Mouse (Mus musculus) cerebellum, postnatal 10 days (tissue): Measurements from ENCODE around the gene Psmd3.
A peak's percentile ranks its signal among the peaks of the same experiment; 100 is the strongest.

Experiments used
- DNase-seq, 2 experiments: peaks; one replicate each; pipeline ENCODE4 v3.0.0; 2021; ENCODE audit warnings: mixed read lengths in 2 of 2

Psmd3 gene

GRCm38 (mm10) chr11:98693746-98694145 lies 11.4 kb downstream of the Psmd3 start:
- no peak for DNase-seq

DNA sequence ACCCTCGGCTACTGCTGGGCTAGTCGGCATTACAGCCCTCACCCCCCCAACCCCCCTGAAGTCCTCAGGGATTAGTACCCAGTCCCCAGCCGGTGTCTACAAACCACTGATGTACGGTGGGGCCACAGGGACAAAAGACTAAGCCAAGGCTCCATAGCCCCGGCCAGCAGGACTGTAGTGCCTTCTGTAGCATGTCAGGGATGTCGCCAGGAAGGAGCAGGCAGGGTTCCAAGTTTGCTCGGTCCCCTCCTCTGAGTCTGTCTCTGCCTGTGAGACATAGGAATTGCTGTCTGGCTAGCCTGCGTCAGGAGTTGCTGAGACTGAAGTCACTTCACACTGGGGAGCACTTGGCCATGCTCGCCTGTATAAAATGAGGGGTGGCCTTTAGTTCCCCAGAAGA lies 11.9 kb downstream of the Psmd3 start:
- DNase-seq: peak; percentile 71 to 72

- DNase-seq: peak; percentile 54 to 67
Observed at GRCm38 (mm10) chr11:98695408-98695807, 13.1 kb downstream of the Psmd3 start.

GRCm38 (mm10) chr11:98696454-98697216 lies 14.3 kb downstream of the Psmd3 start:
- no peak for DNase-seq

- no peak for DNase-seq
Observed at GRCm38 (mm10) chr11:98697225-98697624, 14.9 kb downstream of the Psmd3 start.

GRCm38 (mm10) chr11:98698849-98699640 lies 16.7 kb downstream of the Psmd3 start:
- peak in 1 of 2 experiments; percentile 47 for DNase-seq

DNA sequence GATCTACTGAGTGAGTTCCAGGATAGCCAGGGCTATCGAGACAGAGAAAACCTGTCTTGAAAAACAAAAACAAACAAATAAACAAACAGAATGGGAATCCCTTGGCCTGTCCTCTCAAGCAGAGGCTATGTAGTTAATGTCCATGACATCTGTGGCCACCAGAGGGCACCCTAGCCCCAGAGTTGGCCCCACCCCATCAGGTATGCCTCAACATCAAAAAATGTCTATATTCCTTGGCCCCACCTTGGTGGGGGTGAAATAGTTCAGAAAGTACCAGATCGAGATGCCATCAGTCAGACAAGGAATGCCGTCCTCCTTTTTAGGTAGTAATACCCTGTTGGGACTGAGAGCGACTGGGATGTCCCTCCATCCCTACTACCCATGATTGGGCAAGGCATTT lies 17.6 kb downstream of the Psmd3 start:
- DNase-seq: peak; percentile 91 to 92

- no peak for DNase-seq
Observed at GRCm38 (mm10) chr11:98701213-98701670, 18.9 kb downstream of the Psmd3 start, which contains the start of gene Csf3. TSS of gene Csf3 (plus strand) at chr11:98701263.

DNA sequence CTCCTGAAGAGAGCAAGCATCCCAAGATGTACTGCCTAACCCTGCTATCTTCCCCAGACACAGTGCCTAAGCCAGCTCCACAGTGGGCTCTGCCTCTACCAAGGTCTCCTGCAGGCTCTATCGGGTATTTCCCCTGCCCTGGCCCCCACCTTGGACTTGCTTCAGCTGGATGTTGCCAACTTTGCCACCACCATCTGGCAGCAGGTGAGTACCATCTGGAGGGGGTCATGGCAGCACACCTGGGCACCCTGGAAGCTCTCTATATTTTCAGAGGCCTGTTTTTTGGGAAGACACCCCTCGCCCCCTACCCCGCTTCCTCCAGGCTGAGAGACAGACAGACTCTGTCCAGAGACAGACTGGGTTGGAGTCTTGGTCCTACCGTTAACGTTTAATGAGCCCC lies 20.0 kb downstream of the Psmd3 start:
- peak; percentile 47 to 55 for DNase-seq

DNA sequence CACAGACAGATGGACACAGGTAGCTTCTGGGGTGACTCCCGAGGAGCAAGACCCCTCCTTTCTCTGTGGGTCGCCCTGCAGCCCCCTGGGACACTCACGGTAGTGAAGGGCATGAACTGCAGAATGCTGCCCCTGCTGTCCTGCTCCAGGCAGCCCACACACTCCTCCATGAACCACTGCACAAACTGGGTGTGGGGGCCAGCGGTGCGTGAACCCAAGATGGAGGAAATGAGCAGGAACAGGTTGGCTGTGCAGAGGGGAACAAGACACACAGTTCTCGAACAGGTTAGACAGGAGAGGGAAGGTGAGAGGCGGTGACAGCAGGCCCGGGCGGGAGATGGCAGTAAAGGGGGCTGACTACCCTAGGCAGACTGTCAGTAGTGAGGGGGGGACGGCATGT lies 22.7 kb downstream of the Psmd3 start:
- DNase-seq: no peak

GRCm38 (mm10) chr11:98707401-98708281 lies 25.3 kb downstream of the Psmd3 start:
- DNase-seq: peak in 1 of 2 experiments; percentile 31

DNA sequence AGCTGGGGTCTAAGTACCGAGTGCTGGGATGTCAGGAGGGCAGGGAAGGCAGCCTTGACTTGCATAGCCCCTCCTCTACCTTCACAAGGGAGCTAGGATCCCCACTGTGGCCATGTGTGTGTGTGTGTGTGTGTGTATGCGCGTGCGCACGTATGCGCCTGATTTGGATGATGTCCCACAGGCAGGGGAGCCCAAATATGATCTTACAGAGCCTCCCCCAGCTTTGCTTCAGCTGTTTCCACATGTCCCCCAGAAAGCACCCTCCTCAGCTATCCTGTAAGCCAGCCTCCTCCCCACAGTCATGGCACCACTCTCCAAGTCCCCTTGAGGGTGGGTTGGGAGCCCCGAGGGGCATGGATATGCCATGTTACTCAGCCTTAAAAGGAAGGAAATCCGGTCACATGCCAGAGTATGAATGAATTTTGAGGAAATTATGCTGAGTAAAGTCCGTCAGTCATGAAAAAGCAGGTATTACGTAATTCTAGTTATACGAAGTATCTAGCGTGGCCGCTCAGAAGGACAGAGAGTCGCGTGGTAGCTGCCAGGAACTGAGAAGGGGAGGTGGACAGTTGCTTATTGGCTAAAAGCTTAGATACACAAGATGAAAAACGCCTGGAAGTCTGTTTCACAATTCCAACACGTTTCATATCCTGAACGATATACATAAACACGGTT lies 26.1 kb downstream of the Psmd3 start:
- no peak for DNase-seq

- DNase-seq: peak in 1 of 2 experiments; percentile 44
Observed at GRCm38 (mm10) chr11:98709001-98709741, 26.8 kb downstream of the Psmd3 start.

DNA sequence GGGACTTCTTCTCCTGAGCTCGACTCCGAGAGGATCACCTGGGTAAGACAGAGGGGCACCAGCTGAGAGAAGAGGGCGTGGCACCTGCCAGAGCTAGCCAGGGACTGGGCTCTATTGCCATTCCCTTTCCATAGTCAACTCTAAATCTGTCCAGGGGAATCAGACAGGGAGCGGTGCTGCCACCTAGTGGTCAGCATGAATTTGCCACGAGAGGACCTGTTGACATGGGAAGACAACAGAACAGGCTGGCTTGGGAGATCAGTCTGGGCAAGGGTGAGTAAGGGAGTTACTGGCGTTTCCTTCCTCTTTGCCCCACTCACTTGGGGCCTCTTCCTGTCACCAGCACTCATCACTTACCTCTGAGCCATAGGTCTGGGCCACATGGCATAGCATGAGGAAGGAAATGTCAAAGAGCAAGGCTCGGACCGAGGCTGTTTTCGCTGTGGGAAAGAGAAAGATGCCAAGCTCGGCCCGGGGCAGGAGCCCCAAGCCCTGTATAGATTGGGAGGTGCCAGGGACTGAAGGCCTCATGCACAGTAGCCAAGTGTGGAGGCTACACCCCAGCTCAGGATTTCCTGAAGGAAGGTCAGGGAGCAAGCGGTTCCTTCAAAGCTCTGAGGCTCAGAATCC lies 28.2 kb downstream of the Psmd3 start:
- DNase-seq: peak; percentile 90 to 94

GRCm38 (mm10) chr11:98711046-98711434 lies 28.7 kb downstream of the Psmd3 start:
- no peak for DNase-seq

DNA sequence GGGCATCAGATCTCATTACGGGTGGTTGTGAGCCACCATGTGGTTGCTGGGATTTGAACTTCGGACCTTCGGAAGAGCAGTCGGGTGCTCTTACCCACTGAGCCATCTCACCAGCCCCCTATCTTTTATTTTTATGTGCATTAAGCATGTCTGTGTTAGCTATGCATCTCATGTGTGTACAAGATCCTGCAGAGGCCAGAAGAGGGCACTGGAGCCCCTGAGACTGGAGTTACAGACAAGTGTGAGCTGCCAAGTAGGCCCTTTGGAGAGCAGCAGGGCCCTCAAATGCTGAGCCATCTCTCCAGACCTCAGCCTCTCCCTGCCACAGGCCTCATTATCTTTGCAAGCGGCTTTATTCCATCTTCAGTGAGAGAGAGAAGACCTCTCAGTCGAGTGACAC lies 29.7 kb downstream of the Psmd3 start:
- peak; percentile 72 to 78 for DNase-seq

DNA sequence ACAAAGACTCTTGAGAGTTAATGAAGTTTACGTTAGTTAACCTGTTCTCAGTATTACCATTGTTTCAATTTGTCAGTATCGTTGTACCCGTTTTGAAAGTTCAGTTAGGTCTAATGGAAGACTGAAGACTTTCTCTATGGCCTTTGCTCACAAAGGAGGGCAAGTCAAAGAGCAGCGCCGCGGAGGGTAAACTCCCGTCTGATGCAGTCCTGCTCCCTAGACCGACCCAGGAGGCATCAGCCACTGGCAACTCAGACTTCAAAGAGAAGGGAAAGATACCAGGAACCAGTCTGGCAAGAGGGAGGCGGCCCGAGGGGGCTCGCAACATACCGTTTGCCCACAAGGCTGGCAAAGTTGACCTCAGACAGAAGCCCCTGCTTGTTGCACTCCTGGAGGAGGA lies 31.3 kb downstream of the Psmd3 start:
- no peak for DNase-seq

GRCm38 (mm10) chr11:98715946-98716345 lies 33.6 kb downstream of the Psmd3 start:
- DNase-seq: no peak

- DNase-seq: peak; percentile 89 to 94
Observed at GRCm38 (mm10) chr11:98717904-98718303, 35.5 kb downstream of the Psmd3 start.

- no peak for DNase-seq
Observed at GRCm38 (mm10) chr11:98720756-98721155, 38.4 kb downstream of the Psmd3 start.
